26 mouse cellular contexts compared by ENCODE assay signal in genomic region chr2:46985915-46986672, GRCm38 (mm10).
DNase-seq lines count a peak whose midpoint lies in the region; ATAC-seq and TF ChIP-seq lines count a peak whose summit lies in the region.
"Had no signal": no experiment of that assay in that cellular context is flagged by ENCODE, and none has a peak within 500 bp of the region (broad histone marks: within the 10 kb centered on the region; RNA-seq: fewer than 3 reads in every experiment).

No protein-coding gene starts in this region.

- H3K36me3 ChIP-seq in lung, embryonic 14.5 days (ENCODE audit: insufficient read depth) = no peaks in the 10 kb centered on the region
- no peaks in the 10 kb centered on the region for H3K36me3 ChIP-seq in lung, postnatal 0 days (ENCODE audit: insufficient read depth, low read length)
- no peaks in the 10 kb centered on the region for H3K36me3 ChIP-seq in CH12.LX (replicated peaks in 1 of 2; ENCODE audit: control insufficient read depth in 1 of 2, insufficient read depth in 1 of 2, low read length in 1 of 2)
- H3K36me3 ChIP-seq: embryonic facial prominence, embryonic 15.5 days; G1E; heart, embryonic 12.5 days; heart, embryonic 15.5 days; hindbrain, embryonic 10.5 days; hindbrain, embryonic 13.5 days had no signal

- H3K79me2 ChIP-seq in CH12.LX (replicated peaks; ENCODE audit: control insufficient read depth, extremely low read depth, insufficient read depth, poor library complexity, severe bottlenecking) = no peaks in the 10 kb centered on the region

- no peak overlapping the region for H3K9ac ChIP-seq in lung, embryonic 14.5 days
- no peak overlapping the region for H3K9ac ChIP-seq in lung, postnatal 0 days (replicated peaks; ENCODE audit: low read depth)
- H3K9ac ChIP-seq in CH12.LX (ENCODE audit: insufficient read depth, low read depth) = no peak overlapping the region
- H3K9ac ChIP-seq: embryonic facial prominence, embryonic 15.5 days; forebrain, postnatal 0 days; heart, embryonic 12.5 days; heart, embryonic 15.5 days; hindbrain, embryonic 13.5 days had no signal

- TF ChIP-seq EP300 in lung, postnatal 0 days (IDR thresholded peaks at IDR 0.05) = no peak
- peak; percentile 44 for TF ChIP-seq EP300 in CH12.LX (IDR thresholded peaks at IDR 0.05; ENCODE audit: low read length)

- no peaks in the 10 kb centered on the region for H3K27me3 ChIP-seq in lung, embryonic 14.5 days (ENCODE audit: insufficient read depth, low read length)
- H3K27me3 ChIP-seq in lung, postnatal 0 days (replicated peaks; ENCODE audit: insufficient read depth, low read length) = no peaks in the 10 kb centered on the region
- no peaks in the 10 kb centered on the region for H3K27me3 ChIP-seq in CH12.LX (replicated peaks)
- H3K27me3 ChIP-seq: embryonic facial prominence, embryonic 15.5 days; heart, embryonic 12.5 days; heart, embryonic 15.5 days; hindbrain, embryonic 13.5 days; Patski had no signal

- peak overlapping the region; percentile 36; the same call in 1 of the 2 replicates for H3K27ac ChIP-seq in lung, embryonic 14.5 days (ENCODE audit: low read depth)
- no peak overlapping the region for H3K27ac ChIP-seq in lung, postnatal 0 days (ENCODE audit: low read length)
- no peak overlapping the region for H3K27ac ChIP-seq in CH12.LX (ENCODE audit: insufficient read depth, low read depth)
- H3K27ac ChIP-seq: embryonic facial prominence, embryonic 15.5 days; heart, embryonic 15.5 days; hindbrain, embryonic 10.5 days; hindbrain, embryonic 13.5 days had no signal

- no peak overlapping the region for H3K4me2 ChIP-seq in lung, embryonic 14.5 days
- no peak overlapping the region for H3K4me2 ChIP-seq in lung, postnatal 0 days (replicated peaks; ENCODE audit: low read depth, low read length)
- no peak overlapping the region for H3K4me2 ChIP-seq in CH12.LX (ENCODE audit: insufficient read depth, low read depth, poor library complexity, severe bottlenecking)
- H3K4me2 ChIP-seq: embryonic facial prominence, embryonic 15.5 days; heart, embryonic 12.5 days; heart, embryonic 15.5 days; hindbrain, embryonic 13.5 days had no signal

- ATAC-seq in lung, embryonic 14.5 days (ENCODE audit: insufficient read depth) = peak; percentile 63; the same call in 1 of the 2 replicates
- peak; percentile 54; the same call in 1 of the 2 replicates for ATAC-seq in lung, postnatal 0 days
- ATAC-seq: forebrain, embryonic 14.5 days; forebrain, postnatal 0 days; hindbrain, embryonic 16.5 days; Patski had no signal

- no peak overlapping the region for H3K4me3 ChIP-seq in lung, embryonic 14.5 days (ENCODE audit: low read depth, low read length)
- no peak overlapping the region for H3K4me3 ChIP-seq in lung, postnatal 0 days (ENCODE audit: low read depth, low read length)
- no peak overlapping the region for H3K4me3 ChIP-seq in CH12.LX (replicated peaks in 1 of 3; ENCODE audit: low read depth in 2 of 3, low read length in 2 of 3, poor library complexity in 1 of 3)
- H3K4me3 ChIP-seq: embryonic facial prominence, embryonic 15.5 days; heart, embryonic 12.5 days; heart, embryonic 15.5 days; hindbrain, embryonic 10.5 days; hindbrain, embryonic 13.5 days had no signal

- dilution Hi-C loops in CH12.LX (cut with MboI; ENCODE audit: extremely low pct_ligation_motif_present, extremely low pct_unique_long_range_greater_than_20kb, low sequenced_read_pairs) = no loop called here

- WGBS in lung, embryonic 14.5 days = 48% methylated on average over 4 of the region's 4 CpGs
- WGBS in lung, postnatal 0 days = 47% methylated on average over 4 of the region's 4 CpGs

- no peak for TF ChIP-seq CTCF in lung, embryonic 14.5 days (IDR thresholded peaks at IDR 0.05; ENCODE audit: low read depth)
- no peak for TF ChIP-seq CTCF in lung, postnatal 0 days (IDR thresholded peaks at IDR 0.05)
- no peak for TF ChIP-seq CTCF in CH12.LX (conservative IDR thresholded peaks at IDR 0.05 in 1 of 2, IDR thresholded peaks at IDR 0.05 in 1 of 2; ENCODE audit: low read depth in 2 of 2, low read length in 2 of 2)

- in situ Hi-C loops in CH12.LX (cut with MboI; ENCODE audit: low pct_ligation_motif_present, low pct_unique_long_range_greater_than_20kb, low sequenced_read_pairs) = no loop called here

- H3K4me1 ChIP-seq in lung, embryonic 14.5 days (ENCODE audit: insufficient read depth) = peaks cover 3% of the 10 kb centered on the region; the same call in 1 of the 2 replicates
- no peaks in the 10 kb centered on the region for H3K4me1 ChIP-seq in lung, postnatal 0 days (ENCODE audit: insufficient read depth, low read depth, low read length)
- H3K4me1 ChIP-seq in CH12.LX (ENCODE audit: control insufficient read depth in 1 of 2, insufficient read depth in 2 of 2) = peaks cover 0 to 8% of the 10 kb centered on the region in 2 experiments; a peak in 2 of 4 replicates
- H3K4me1 ChIP-seq: embryonic facial prominence, embryonic 15.5 days; heart, embryonic 12.5 days; heart, embryonic 15.5 days; hindbrain, embryonic 10.5 days; hindbrain, embryonic 13.5 days had no signal

- DNase-seq in lung, embryonic 14.5 days = peak; percentile 51
- DNase-seq in lung, postnatal 14 days = no peak
- DNase-seq in lung, postnatal 0 days (ENCODE audit: low spot score) = peak; percentile 54
- no peak for DNase-seq in lung, postnatal 10 days
- DNase-seq in CH12.LX (ENCODE audit: extremely low read depth) = peak; percentile 64
- no peak for DNase-seq in urinary bladder, postnatal 25 days (ENCODE audit: low spot score)
- DNase-seq: adrenal gland, postnatal 10 days; adrenal gland, postnatal 36 days; cerebellum, adult 18-20 months; cerebellum, adult 9-10 months; cerebellum, postnatal 14 days; embryo, embryonic 11 days; forebrain, postnatal 0 days; gastrocnemius, postnatal 25 days; heart, adult 18-20 months; heart, postnatal 10 days; heart, postnatal 36 days had no signal

- no peak for TF ChIP-seq POLR2A in CH12.LX (IDR thresholded peaks at IDR 0.05; ENCODE audit: low read depth, low read length)

- TF ChIP-seq RAD21 in CH12.LX (IDR thresholded peaks at IDR 0.05; ENCODE audit: low read depth, low read length) = no peak

- H3K9me3 ChIP-seq in lung, embryonic 14.5 days (ENCODE audit: low read depth, low read length) = no peaks in the 10 kb centered on the region
- H3K9me3 ChIP-seq in lung, postnatal 0 days (ENCODE audit: low read length) = no peaks in the 10 kb centered on the region
- H3K9me3 ChIP-seq in CH12.LX (replicated peaks; ENCODE audit: low read length) = no peaks in the 10 kb centered on the region
- H3K9me3 ChIP-seq: embryonic facial prominence, embryonic 15.5 days; heart, embryonic 12.5 days; heart, embryonic 15.5 days; hindbrain, embryonic 10.5 days; hindbrain, embryonic 13.5 days had no signal

TF ChIP-seq in CH12.LX, 34 proteins besides CTCF, POLR2A, EP300 and RAD21:
- TF ChIP-seq BHLHE40 (IDR thresholded peaks at IDR 0.05; ENCODE audit: low read depth, low read length) (no peak), ZMIZ1 (IDR thresholded peaks at IDR 0.05; ENCODE audit: low read depth, low read length) (no peak), NELFE (IDR thresholded peaks at IDR 0.05; ENCODE audit: low read depth, low read length) (no peak), POLR2AphosphoS2 (IDR thresholded peaks at IDR 0.05; ENCODE audit: low read depth, low read length) (no peak), TBP (conservative IDR thresholded peaks at IDR 0.05; ENCODE audit: low read depth, low read length) (no peak), JUND (conservative IDR thresholded peaks at IDR 0.05; ENCODE audit: low read depth, low read length) (no peak), CHD1 (IDR thresholded peaks at IDR 0.05; ENCODE audit: low read depth, low read length) (no peak), MXI1 (IDR thresholded peaks at IDR 0.05; ENCODE audit: low read depth, low read length) (no peak), MAX (IDR thresholded peaks at IDR 0.05; ENCODE audit: low read length) (no peak), E2F4 (IDR thresholded peaks at IDR 0.05; ENCODE audit: insufficient replicate concordance, low read depth, low read length) (no peak), UBTF (IDR thresholded peaks at IDR 0.05; ENCODE audit: low read depth, low read length) (no peak), IRF4 (IDR thresholded peaks at IDR 0.05; ENCODE audit: low read depth, low read length) (no peak), TCF12 (IDR thresholded peaks at IDR 0.05; ENCODE audit: low read depth, low read length) (no peak), MAZ (IDR thresholded peaks at IDR 0.05; ENCODE audit: low read depth, low read length) (no peak), MAFK (IDR thresholded peaks at IDR 0.05; ENCODE audit: insufficient replicate concordance, low read length) (no peak), ZKSCAN1 (IDR thresholded peaks at IDR 0.05; ENCODE audit: borderline replicate concordance, low read depth, low read length) (no peak), KAT2A (IDR thresholded peaks at IDR 0.05; ENCODE audit: insufficient replicate concordance, low read length) (no peak), ELF1 (IDR thresholded peaks at IDR 0.05; ENCODE audit: low read depth, low read length) (no peak), MYC (IDR thresholded peaks at IDR 0.05; ENCODE audit: low read depth, low read length) (no peak)

Comparison
In these comparisons a context has a peak if more than half of its experiments do, and no peak if none do; other contexts are left out.
1. DNase-seq: peak in lung, embryonic 14.5 days (single experiment), lung, postnatal 0 days (single experiment) and CH12.LX (single experiment); none in lung, postnatal 14 days (single experiment), lung, postnatal 10 days (single experiment) and urinary bladder, postnatal 25 days (single experiment).